Mouse (Mus musculus) megakaryocyte, embryonic 14.5 days (primary cell): ENCODE results near the gene Grm8. TPM values are rescaled to one million over a fixed set of nuclear protein-coding genes. Genes with fewer than 3 reads are reported as not detected.

Experiments used
- H3K27me3 ChIP-seq: replicated peaks from 2 replicates; pipeline ENCODE3; 2012; ENCODE audit warnings: inconsistent platforms
- H3K36me3 ChIP-seq: replicated peaks from 2 replicates; pipeline ENCODE3; 2012; ENCODE audit warnings: low read length, inconsistent platforms, mixed read lengths
- H3K4me1 ChIP-seq: 2 replicates; pipeline ENCODE4 v1.6.1; 2012; ENCODE audit warnings: inconsistent platforms
- H3K4me3 ChIP-seq: replicated peaks from 2 replicates; pipeline ENCODE3; 2012; ENCODE audit warnings: moderate library complexity, mild to moderate bottlenecking, inconsistent platforms
- H3K9me3 ChIP-seq: 2 replicates; pipeline ENCODE4 v1.6.1; 2012; ENCODE audit warnings: inconsistent platforms
- FLI1 ChIP-seq: IDR thresholded peaks from 2 replicates; pipeline ENCODE4 v1.6.1; 2012; ENCODE audit warnings: low read length, inconsistent platforms, mixed read lengths
- GATA1 ChIP-seq: IDR thresholded peaks from 3 replicates; pipeline ENCODE4 v1.6.1; 2012; ENCODE audit warnings: mixed read lengths, low read length, inconsistent platforms, borderline replicate concordance
- polyA plus RNA-seq: library from polyadenylated mRNA; stranded (reverse); fragments of >175 nt; gene quantifications from 2 replicates; pipeline ENCODE4 v1.2.3, GENCODE M21; 2012; ENCODE audit warnings: low replicate concordance; ENCODE audit not compliant: insufficient read depth

Grm8 gene
- polyA plus RNA-seq, 1 experiment: 0.02 TPM

- TF ChIP-seq FLI1 (no peak), GATA1 (no peak)
- H3K4me3 ChIP-seq: no peak overlapping the region
- no peaks in the 10 kb centered on the region for H3K4me1 ChIP-seq
- H3K36me3 ChIP-seq: no peaks in the 10 kb centered on the region
- H3K27me3 ChIP-seq: no peaks in the 10 kb centered on the region
- H3K9me3 ChIP-seq: no peaks in the 10 kb centered on the region
These were observed 816.4 kb downstream of the Grm8 start for GRCm38 (mm10) chr6:27318575-27318974.

GRCm38 (mm10) chr6:27317422-27317821, 817.6 kb downstream of the Grm8 start:
- no peaks in the 10 kb centered on the region for H3K9me3 ChIP-seq
- H3K4me1 ChIP-seq: no peaks in the 10 kb centered on the region
- H3K4me3 ChIP-seq: no peak overlapping the region
- no peak for TF ChIP-seq GATA1
- TF ChIP-seq FLI1: no peak
- no peaks in the 10 kb centered on the region for H3K36me3 ChIP-seq
- H3K27me3 ChIP-seq: no peaks in the 10 kb centered on the region

DNA sequence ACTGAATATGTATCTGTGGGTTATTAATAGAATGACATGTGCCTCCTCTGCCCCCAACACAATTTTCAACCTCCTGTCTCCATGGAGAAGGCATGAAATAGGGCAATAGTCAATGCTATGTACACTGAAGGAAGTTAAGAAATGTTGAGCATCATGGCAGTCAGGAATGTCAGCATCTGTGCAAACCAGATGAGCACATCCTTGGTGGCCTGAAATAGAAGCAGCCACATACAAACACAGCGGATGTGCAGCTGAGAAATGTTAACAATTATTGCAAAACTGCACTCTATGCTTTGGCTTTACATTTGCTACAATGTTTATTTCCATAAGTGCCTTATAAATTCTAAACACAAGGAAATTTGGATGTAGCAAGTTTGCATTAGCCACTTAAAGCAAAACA, 819.0 kb downstream of the Grm8 start:
- Histone ChIP-seq H3K36me3 (no peaks in the 10 kb centered on the region), H3K4me3 (no peak overlapping the region), H3K9me3 (no peaks in the 10 kb centered on the region), H3K27me3 (no peaks in the 10 kb centered on the region), H3K4me1 (no peaks in the 10 kb centered on the region)
- TF ChIP-seq FLI1: no peak

- H3K4me3 ChIP-seq: no peak overlapping the region
- no peaks in the 10 kb centered on the region for H3K36me3 ChIP-seq
- no peak for TF ChIP-seq FLI1
- no peak for TF ChIP-seq GATA1
- H3K27me3 ChIP-seq: no peaks in the 10 kb centered on the region
- H3K9me3 ChIP-seq: no peaks in the 10 kb centered on the region
- no peaks in the 10 kb centered on the region for H3K4me1 ChIP-seq
These were observed 820.5 kb downstream of the Grm8 start for GRCm38 (mm10) chr6:27314273-27315009.

GRCm38 (mm10) chr6:27310401-27310800, 824.6 kb downstream of the Grm8 start:
- no peaks in the 10 kb centered on the region for H3K36me3 ChIP-seq
- no peaks in the 10 kb centered on the region for H3K27me3 ChIP-seq
- TF ChIP-seq FLI1 (no peak), GATA1 (no peak)

DNA sequence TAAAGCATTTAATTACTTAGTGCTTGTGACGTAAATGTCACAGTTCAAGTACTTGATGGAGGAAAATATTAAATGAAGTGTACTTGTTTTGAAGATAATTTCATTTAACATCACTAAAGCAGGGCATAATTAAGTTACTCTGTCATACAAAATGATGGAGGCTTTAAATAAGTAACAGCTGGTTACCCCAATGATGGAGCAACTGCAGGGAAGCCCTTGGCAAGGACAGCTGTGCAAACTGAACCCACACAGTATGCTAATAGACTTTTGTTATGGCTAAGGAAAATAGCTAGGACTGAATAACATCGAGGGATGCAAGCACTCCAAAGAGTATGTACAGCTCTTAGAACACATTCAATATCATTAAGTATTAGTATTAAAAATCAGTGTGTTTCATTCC, 829.6 kb downstream of the Grm8 start:
- TF ChIP-seq FLI1 (no peak), GATA1 (no peak)
- Histone ChIP-seq H3K4me3 (no peak overlapping the region), H3K36me3 (no peaks in the 10 kb centered on the region), H3K9me3 (no peaks in the 10 kb centered on the region), H3K4me1 (no peaks in the 10 kb centered on the region), H3K27me3 (no peaks in the 10 kb centered on the region)

More at GRCm38 (mm10) chr6:27310401-27310800, 824.6 kb downstream of the Grm8 start:
- no peaks in the 10 kb centered on the region for H3K9me3 ChIP-seq
- H3K4me3 ChIP-seq: no peak overlapping the region
- H3K4me1 ChIP-seq: no peaks in the 10 kb centered on the region

GRCm38 (mm10) chr6:27264972-27265371, 870.0 kb downstream of the Grm8 start:
- no peaks in the 10 kb centered on the region for H3K9me3 ChIP-seq
- H3K4me3 ChIP-seq: no peak overlapping the region
- H3K36me3 ChIP-seq: no peaks in the 10 kb centered on the region
- no peaks in the 10 kb centered on the region for H3K4me1 ChIP-seq
- TF ChIP-seq GATA1 (no peak), FLI1 (no peak)
- H3K27me3 ChIP-seq: no peaks in the 10 kb centered on the region

GRCm38 (mm10) chr6:27262611-27263010, 872.4 kb downstream of the Grm8 start:
- TF ChIP-seq FLI1 (no peak), GATA1 (no peak)
- no peak overlapping the region for H3K4me3 ChIP-seq

GRCm38 (mm10) chr6:27240416-27240815, 894.6 kb downstream of the Grm8 start:
- H3K27me3 ChIP-seq: no peaks in the 10 kb centered on the region
- no peaks in the 10 kb centered on the region for H3K36me3 ChIP-seq
- H3K4me3 ChIP-seq: no peak overlapping the region
- H3K9me3 ChIP-seq: no peaks in the 10 kb centered on the region
- TF ChIP-seq FLI1: no peak
- no peak for TF ChIP-seq GATA1
- no peaks in the 10 kb centered on the region for H3K4me1 ChIP-seq

More at GRCm38 (mm10) chr6:27262611-27263010, 872.4 kb downstream of the Grm8 start:
- Histone ChIP-seq H3K9me3 (no peaks in the 10 kb centered on the region), H3K36me3 (no peaks in the 10 kb centered on the region), H3K4me1 (no peaks in the 10 kb centered on the region), H3K27me3 (no peaks in the 10 kb centered on the region)

DNA sequence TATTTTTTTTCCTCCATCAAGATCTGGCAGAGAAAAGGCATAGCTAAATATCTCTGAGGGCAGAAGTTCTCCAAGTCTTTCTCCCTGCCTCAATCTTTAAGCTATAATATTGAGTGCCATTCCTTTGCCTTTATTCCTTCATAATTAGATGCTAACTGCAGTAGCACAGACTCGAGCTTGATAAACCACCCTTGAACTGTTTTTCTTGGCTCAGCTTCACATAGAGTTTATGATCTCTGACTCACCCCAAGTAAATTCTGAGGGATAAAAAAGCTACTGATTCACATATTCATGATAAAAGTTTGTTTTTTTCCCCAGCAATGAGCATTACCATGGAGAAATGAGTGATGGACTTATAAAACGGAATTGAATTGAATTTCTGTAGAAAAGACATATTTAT, 895.0 kb downstream of the Grm8 start:
- TF ChIP-seq FLI1: no peak
- TF ChIP-seq GATA1: no peak
- Histone ChIP-seq H3K9me3 (no peaks in the 10 kb centered on the region), H3K4me1 (no peaks in the 10 kb centered on the region), H3K27me3 (no peaks in the 10 kb centered on the region), H3K36me3 (no peaks in the 10 kb centered on the region), H3K4me3 (no peak overlapping the region)
